Mouse (Mus musculus): ENCODE measurements around the gene Klrb1a. TPM values are rescaled to one million over a fixed set of nuclear protein-coding genes. Genes with fewer than 3 reads are reported as not detected.

Klrb1a gene
- total and polyA plus RNA-seq, 3 experiments, result not detected

DNA sequence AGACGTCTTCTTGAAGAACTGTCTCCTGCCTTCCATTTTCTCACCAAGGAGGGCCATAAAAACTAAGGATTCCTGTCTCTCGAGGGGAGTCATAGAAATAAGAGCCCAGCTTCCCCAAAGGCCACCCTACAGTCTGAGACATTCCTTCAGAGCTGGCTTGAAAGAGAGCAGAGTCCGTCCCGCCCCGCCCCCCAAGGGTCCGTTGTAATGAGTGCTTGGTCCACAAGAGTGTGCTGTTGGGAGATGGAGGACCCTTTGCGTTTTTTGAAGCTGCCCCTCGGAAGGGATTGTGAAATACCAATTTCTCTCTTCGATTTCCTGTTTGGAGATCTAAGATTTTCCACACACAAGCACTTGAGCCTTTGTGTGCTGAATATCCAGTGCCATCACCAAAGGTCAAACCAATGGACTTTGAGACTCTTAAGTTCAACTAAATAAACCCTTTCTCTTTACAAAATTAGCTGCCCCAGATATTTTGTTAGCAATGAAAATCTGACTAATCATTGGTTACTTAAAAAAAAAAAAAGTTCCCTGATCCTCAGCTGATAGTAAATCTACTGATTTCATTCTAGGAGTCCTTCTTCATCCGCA, 39.2 kb downstream of the Klrb1a start:
- Histone ChIP-seq H3K9me3 (replicated peaks; ENCODE audit: low read length) (no peaks in the 10 kb centered on the region), H3K4me1 (ENCODE audit: control insufficient read depth in 1 of 2, insufficient read depth in 2 of 2) (peaks cover 6 to 7% of the 10 kb centered on the region in 2 experiments; a peak in 3 of 4 replicates), H3K4me2 (ENCODE audit: insufficient read depth, low read depth, poor library complexity, severe bottlenecking) (peak overlapping the region; percentile 58), H3K36me3 (replicated peaks in 1 of 2; ENCODE audit: control insufficient read depth in 1 of 2, insufficient read depth in 1 of 2, low read length in 1 of 2) (no peaks in the 10 kb centered on the region), H3K9ac (ENCODE audit: insufficient read depth, low read depth) (peak overlapping the region; percentile 47; the same call in 1 of the 2 replicates), H3K4me3 (replicated peaks in 1 of 3; ENCODE audit: low read depth in 2 of 3, low read length in 2 of 3, poor library complexity in 1 of 3) (no peak overlapping the region), H3K27me3 (replicated peaks) (no peaks in the 10 kb centered on the region), H3K27ac (ENCODE audit: insufficient read depth, low read depth) (no peak overlapping the region), H3K79me2 (replicated peaks; ENCODE audit: control insufficient read depth, extremely low read depth, insufficient read depth, poor library complexity, severe bottlenecking) (no peaks in the 10 kb centered on the region)
- in situ Hi-C loops (cut with MboI; ENCODE audit: low pct_ligation_motif_present, low pct_unique_long_range_greater_than_20kb, low sequenced_read_pairs) (no loop called here), dilution Hi-C loops (cut with MboI; ENCODE audit: extremely low pct_ligation_motif_present, extremely low pct_unique_long_range_greater_than_20kb, low sequenced_read_pairs) (no loop called here)
- TF ChIP-seq CHD2 (IDR thresholded peaks at IDR 0.05; ENCODE audit: low read length), result peak; percentile 71
- no peak for TF ChIP-seq MAFK (IDR thresholded peaks at IDR 0.05; ENCODE audit: insufficient replicate concordance, low read length)
- TF ChIP-seq JUND (conservative IDR thresholded peaks at IDR 0.05; ENCODE audit: low read depth, low read length), result no peak
- no peak for TF ChIP-seq MXI1 (IDR thresholded peaks at IDR 0.05; ENCODE audit: low read depth, low read length)
- TF ChIP-seq POLR2A (IDR thresholded peaks at IDR 0.05; ENCODE audit: low read depth, low read length), result no peak
- TF ChIP-seq HCFC1 (IDR thresholded peaks at IDR 0.05; ENCODE audit: low read depth, low read length), result no peak
- no peak for TF ChIP-seq ZC3H11A (IDR thresholded peaks at IDR 0.05; ENCODE audit: low read depth, low read length)
- TF ChIP-seq SIN3A (IDR thresholded peaks at IDR 0.05; ENCODE audit: low read length), result no peak
- no peak for TF ChIP-seq EP300 (IDR thresholded peaks at IDR 0.05; ENCODE audit: low read length)
- TF ChIP-seq USF1 (IDR thresholded peaks at IDR 0.05; ENCODE audit: low read depth, low read length), result no peak
- no peak for TF ChIP-seq GABPA (IDR thresholded peaks at IDR 0.05; ENCODE audit: insufficient replicate concordance, low read depth, low read length)
- TF ChIP-seq MAX (IDR thresholded peaks at IDR 0.05; ENCODE audit: low read length), result no peak
- TF ChIP-seq NELFE (IDR thresholded peaks at IDR 0.05; ENCODE audit: low read depth, low read length), result no peak
- TF ChIP-seq RCOR1 (conservative IDR thresholded peaks at IDR 0.05; ENCODE audit: low read depth, low read length), result no peak
- no peak for TF ChIP-seq KAT2A (IDR thresholded peaks at IDR 0.05; ENCODE audit: insufficient replicate concordance, low read length)
- TF ChIP-seq ETS1 (conservative IDR thresholded peaks at IDR 0.05; ENCODE audit: low read depth, low read length), result no peak
- no peak for TF ChIP-seq MAZ (IDR thresholded peaks at IDR 0.05; ENCODE audit: low read depth, low read length)
- TF ChIP-seq ZNF384 (IDR thresholded peaks at IDR 0.05; ENCODE audit: low read depth, low read length), result no peak
- peak; percentile 67 for TF ChIP-seq SMC3 (IDR thresholded peaks at IDR 0.05; ENCODE audit: low read depth, low read length)
- TF ChIP-seq POLR2AphosphoS2 (IDR thresholded peaks at IDR 0.05; ENCODE audit: low read depth, low read length), result no peak
- peak; percentile 52 for TF ChIP-seq RAD21 (IDR thresholded peaks at IDR 0.05; ENCODE audit: low read depth, low read length)
- TF ChIP-seq CTCF (conservative IDR thresholded peaks at IDR 0.05 in 1 of 2, IDR thresholded peaks at IDR 0.05 in 1 of 2; ENCODE audit: low read depth in 2 of 2, low read length in 2 of 2), result peak; percentile 12 to 75; a peak in 2 of 4 replicates
- TF ChIP-seq NRF1 (IDR thresholded peaks at IDR 0.05; ENCODE audit: low read depth, low read length), result no peak
- no peak for TF ChIP-seq UBTF (IDR thresholded peaks at IDR 0.05; ENCODE audit: low read depth, low read length)
- peak; percentile 26 for DNase-seq (ENCODE audit: extremely low read depth)

All from CH12.LX (cell line).